Mouse (Mus musculus) myocyte (in vitro differentiated cells): Measurements from ENCODE around the gene Zw10. TPM values are rescaled to one million over a fixed set of nuclear protein-coding genes. Genes with fewer than 3 reads are reported as not detected.

Source experiments
- H3K27me3 ChIP-seq: one replicate; pipeline ENCODE4 v1.6.1; 2011; ENCODE audit not compliant: control insufficient read depth, insufficient read depth, insufficient read length
- H3K36me3 ChIP-seq: one replicate; pipeline ENCODE4 v1.6.1; 2011; ENCODE audit not compliant: control insufficient read depth, insufficient read depth
- H3K4me2 ChIP-seq: one replicate; pipeline ENCODE4 v1.6.1; 2011; ENCODE audit warnings: low read depth, control low read depth
- H3K4me3 ChIP-seq: one replicate; pipeline ENCODE4 v1.5.1; 2011; ENCODE audit warnings: mild to moderate bottlenecking, control low read depth, moderate library complexity
- H3K79me2 ChIP-seq: one replicate; pipeline ENCODE4 v1.6.1; 2011; ENCODE audit not compliant: control insufficient read depth, insufficient read depth
- H3ac ChIP-seq: one replicate; pipeline ENCODE4 v1.6.1; 2011; ENCODE audit not compliant: control insufficient read depth, insufficient read length
- CEBPB ChIP-seq: IDR thresholded peaks from 2 replicates; pipeline ENCODE4 v1.6.1; 2011; ENCODE audit warnings: mild to moderate bottlenecking, moderate library complexity; ENCODE audit not compliant: poor library complexity, insufficient read depth, severe bottlenecking
- E2F4 ChIP-seq: IDR thresholded peaks from one replicate; pipeline ENCODE4 v1.6.1; 2011; ENCODE audit warnings: mild to moderate bottlenecking, control low read depth, moderate library complexity; ENCODE audit not compliant: insufficient read depth
- MAX ChIP-seq: IDR thresholded peaks from one replicate; pipeline ENCODE4 v1.6.1; 2011; ENCODE audit warnings: low read depth, mild to moderate bottlenecking, control low read depth
- MYOD1 ChIP-seq, 3 experiments: IDR thresholded peaks; one replicate each; pipeline ENCODE4 v1.6.1; 2011; ENCODE audit warnings: control low read depth in 2 of 3, low read depth in 2 of 3, mild to moderate bottlenecking in 2 of 3, moderate library complexity in 1 of 3; ENCODE audit not compliant: insufficient read length in 2 of 3, control insufficient read depth in 1 of 3
- MYOG ChIP-seq, 3 experiments: IDR thresholded peaks; one replicate each; pipeline ENCODE4 v1.6.1; 2011; ENCODE audit warnings: control low read depth in 2 of 3, low read depth in 2 of 3, mild to moderate bottlenecking in 2 of 3; ENCODE audit not compliant: insufficient read length in 2 of 3, control insufficient read depth in 1 of 3, insufficient read depth in 1 of 3
- POLR2A ChIP-seq: IDR thresholded peaks from one replicate; pipeline ENCODE4 v1.6.1; 2011; ENCODE audit warnings: low read depth, mild to moderate bottlenecking, control low read depth, moderate library complexity; ENCODE audit not compliant: insufficient read length
- POLR2AphosphoS2 ChIP-seq: IDR thresholded peaks from one replicate; pipeline ENCODE4 v1.6.1; 2011; ENCODE audit warnings: low read depth, control low read depth; ENCODE audit not compliant: insufficient read length
- REST ChIP-seq: IDR thresholded peaks from one replicate; pipeline ENCODE4 v1.6.1; 2011; ENCODE audit warnings: mild to moderate bottlenecking, control low read depth, moderate library complexity; ENCODE audit not compliant: insufficient read depth, insufficient read length
- SRF ChIP-seq: IDR thresholded peaks from one replicate; pipeline ENCODE4 v1.6.1; 2011; ENCODE audit warnings: low read depth; ENCODE audit not compliant: control insufficient read depth, insufficient read length
- TCF12 ChIP-seq: IDR thresholded peaks from one replicate; pipeline ENCODE4 v1.6.1; 2011; ENCODE audit warnings: mild to moderate bottlenecking, control low read depth; ENCODE audit not compliant: poor library complexity, insufficient read depth, severe bottlenecking
- TCF3 ChIP-seq: IDR thresholded peaks from one replicate; pipeline ENCODE4 v1.6.1; 2011; ENCODE audit warnings: low read depth, control low read depth; ENCODE audit not compliant: insufficient read length
- USF1 ChIP-seq: IDR thresholded peaks from one replicate; pipeline ENCODE4 v1.6.1; 2011; ENCODE audit warnings: low read depth, mild to moderate bottlenecking, control low read depth, moderate library complexity
- polyA plus RNA-seq: library from polyadenylated mRNA; unstranded; fragments of >200 nt; fragmentation: generic; extraction: Trizol; gene quantifications from one replicate; pipeline ENCODE4 v1.2.1, GENCODE M21; 2012; ENCODE audit warnings: missing spikeins

The Zw10 gene
- polyA plus RNA-seq, 1 experiment, result 10.2 TPM

GRCm38 (mm10) chr9:49081107-49081506, 25.7 kb downstream of the Zw10 start, which contains the start of gene Tmprss5:
TSS of gene Tmprss5 (plus strand) at chr9:49081260.
- no peak within 1 kb of the TSS for H3ac ChIP-seq
- no peaks in the 10 kb centered on the region for H3K79me2 ChIP-seq
- H3K27me3 ChIP-seq, result no peaks in the 10 kb centered on the region
- no peak within 1 kb of the TSS for H3K4me3 ChIP-seq
- H3K4me2 ChIP-seq, result no peak within 1 kb of the TSS
- H3K36me3 ChIP-seq, result peaks cover 16% of the 10 kb centered on the region
- TF ChIP-seq TCF12 (no peak), CEBPB (no peak), SRF (no peak), MYOG (IDR thresholded peaks at IDR 0.05; ENCODE audit: control insufficient read depth in 1 of 3, insufficient read depth in 1 of 3, insufficient read length in 2 of 3, low read depth in 2 of 3) (no peak)

- Histone ChIP-seq H3ac (no peak overlapping the region), H3K4me2 (no peak overlapping the region), H3K36me3 (peaks cover 16% of the 10 kb centered on the region), H3K79me2 (no peaks in the 10 kb centered on the region), H3K27me3 (no peaks in the 10 kb centered on the region), H3K4me3 (no peak overlapping the region)
- TF ChIP-seq POLR2AphosphoS2, result no peak
- TF ChIP-seq REST, result no peak
- TF ChIP-seq MAX, result no peak
- no peak for TF ChIP-seq TCF12
- TF ChIP-seq TCF3, result no peak
- no peak for TF ChIP-seq SRF
- no peak for TF ChIP-seq CEBPB
- TF ChIP-seq E2F4, result no peak
- no peak for TF ChIP-seq USF1
- TF ChIP-seq MYOD1 (IDR thresholded peaks at IDR 0.05; ENCODE audit: control insufficient read depth in 1 of 3, insufficient read length in 2 of 3, low read depth in 2 of 3), result no peak
- TF ChIP-seq POLR2A, result no peak
Observed at GRCm38 (mm10) chr9:49081561-49081960, 26.1 kb downstream of the Zw10 start.

GRCm38 (mm10) chr9:49087317-49087716, 31.9 kb downstream of the Zw10 start:
- Histone ChIP-seq H3ac (no peak overlapping the region), H3K4me3 (no peak overlapping the region), H3K27me3 (no peaks in the 10 kb centered on the region), H3K36me3 (no peaks in the 10 kb centered on the region), H3K4me2 (no peak overlapping the region), H3K79me2 (no peaks in the 10 kb centered on the region)
- no peak for TF ChIP-seq USF1
- TF ChIP-seq SRF, result no peak

- no peaks in the 10 kb centered on the region for H3K27me3 ChIP-seq
- no peaks in the 10 kb centered on the region for H3K36me3 ChIP-seq
- TF ChIP-seq E2F4 (no peak), SRF (no peak), MYOG (IDR thresholded peaks at IDR 0.05; ENCODE audit: control insufficient read depth in 1 of 3, insufficient read depth in 1 of 3, insufficient read length in 2 of 3, low read depth in 2 of 3) (no peak), POLR2AphosphoS2 (no peak), POLR2A (no peak), USF1 (no peak), MAX (no peak), REST (no peak), TCF3 (no peak), MYOD1 (IDR thresholded peaks at IDR 0.05; ENCODE audit: control insufficient read depth in 1 of 3, insufficient read length in 2 of 3, low read depth in 2 of 3) (no peak), TCF12 (no peak)
- H3K79me2 ChIP-seq, result no peaks in the 10 kb centered on the region
- no peak overlapping the region for H3K4me2 ChIP-seq
- H3ac ChIP-seq, result no peak overlapping the region
- no peak overlapping the region for H3K4me3 ChIP-seq
Observed at GRCm38 (mm10) chr9:49098871-49099270, 43.5 kb downstream of the Zw10 start.

DNA sequence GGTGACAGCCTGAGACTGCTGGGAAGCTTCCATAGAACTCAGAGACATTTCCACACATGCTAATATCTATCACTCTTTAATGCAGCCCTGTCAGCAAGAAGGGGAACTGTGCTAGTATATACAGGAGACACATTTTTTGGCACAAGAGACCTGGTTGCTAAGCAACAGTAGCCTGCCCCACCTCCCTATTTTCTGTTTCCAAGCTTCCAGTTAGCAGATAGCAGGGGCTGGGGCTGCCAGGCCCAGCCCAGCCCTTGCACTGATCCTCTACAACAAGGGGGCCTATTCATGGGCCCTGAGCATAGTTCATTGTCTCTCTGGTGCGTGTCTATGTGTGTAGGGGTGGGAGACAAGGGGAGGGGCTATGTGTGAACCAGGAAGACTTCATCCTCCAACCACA, 46.9 kb downstream of the Zw10 start:
- TF ChIP-seq POLR2AphosphoS2, result no peak
- Histone ChIP-seq H3K27me3 (no peaks in the 10 kb centered on the region), H3K36me3 (no peaks in the 10 kb centered on the region), H3K4me2 (no peak overlapping the region), H3K79me2 (no peaks in the 10 kb centered on the region), H3ac (no peak overlapping the region), H3K4me3 (no peak overlapping the region)

DNA sequence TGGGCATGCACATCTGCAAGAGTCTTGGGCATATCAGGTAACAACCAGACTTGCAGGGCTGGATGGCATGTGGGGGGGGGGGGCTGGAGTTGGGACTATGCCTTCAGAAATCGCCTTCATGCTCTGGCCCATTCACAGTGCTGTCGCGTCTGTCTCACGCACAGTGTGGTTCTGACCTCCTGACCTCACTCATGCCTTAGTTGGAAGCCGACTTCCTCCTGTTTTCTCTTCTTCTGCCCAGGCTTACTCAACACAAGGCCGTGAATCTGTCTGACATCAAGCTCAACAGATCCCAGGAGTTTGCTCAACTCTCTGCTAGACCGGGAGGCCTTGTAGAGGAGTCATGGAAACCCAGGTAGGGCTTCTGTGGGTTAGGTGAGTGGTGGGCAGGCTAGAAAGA, 53.7 kb downstream of the Zw10 start:
- Histone ChIP-seq H3K4me3 (no peak overlapping the region), H3K79me2 (no peaks in the 10 kb centered on the region), H3K4me2 (no peak overlapping the region), H3K36me3 (no peaks in the 10 kb centered on the region), H3K27me3 (no peaks in the 10 kb centered on the region), H3ac (no peak overlapping the region)
- TF ChIP-seq TCF12, result no peak
- TF ChIP-seq MYOD1 (IDR thresholded peaks at IDR 0.05; ENCODE audit: control insufficient read depth in 1 of 3, insufficient read length in 2 of 3, low read depth in 2 of 3), result no peak
